8 mouse cellular contexts compared by ENCODE assay signal in genomic region chr7:7295595-7295994, GRCm38 (mm10). TPM values are rescaled to one million over a fixed set of nuclear protein-coding genes. Genes with fewer than 3 reads are reported as not detected.
DNase-seq lines count a peak whose midpoint lies in the region; ATAC-seq and TF ChIP-seq lines count a peak whose summit lies in the region.

No protein-coding gene starts in this region.

- no peaks in the 10 kb centered on the region for H3K27me3 ChIP-seq in kidney, embryonic 14.5 days (ENCODE audit: control insufficient read depth, insufficient read depth, low read length)
- H3K27me3 ChIP-seq in MEL (ENCODE audit: control insufficient read depth in 1 of 2, insufficient read depth in 2 of 2, low read length in 2 of 2): no peaks in the 10 kb centered on the region
- H3K27me3 ChIP-seq in liver, embryonic 13.5 days: peaks cover 10% of the 10 kb centered on the region
- H3K27me3 ChIP-seq in small intestine, adult 2 months (ENCODE audit: control insufficient read depth, insufficient read depth, low read length): peaks cover 1% of the 10 kb centered on the region; the same call in 1 of the 2 replicates

- H3K9ac ChIP-seq in kidney, embryonic 14.5 days (ENCODE audit: low read depth, low read length): no peak overlapping the region
- no peak overlapping the region for H3K9ac ChIP-seq in MEL (ENCODE audit: control insufficient read depth, low read depth, low read length, poor library complexity, severe bottlenecking)
- no peak overlapping the region for H3K9ac ChIP-seq in liver, embryonic 13.5 days

- no peak for ATAC-seq in kidney, embryonic 14.5 days (ENCODE audit: low FRiP score, low TSS enrichment)
- ATAC-seq in liver, embryonic 13.5 days (ENCODE audit: low read depth): no peak

- peak; percentile 27 for DNase-seq in kidney, adult 11 months
- peak; percentile 65 for DNase-seq in MEL (ENCODE audit: low read depth, low spot score)
- peak; percentile 77 for DNase-seq in brain, adult 2 months (ENCODE audit: low read depth, low spot score)
- DNase-seq in heart, postnatal 10 days: peak; percentile 60 to 75
- peak; percentile 40 for DNase-seq in liver, embryonic 13.5 days
- DNase-seq in urinary bladder, postnatal 4 days (ENCODE audit: low spot score in 2 of 2): no peak

- TF ChIP-seq RAD21 in MEL (IDR thresholded peaks at IDR 0.05; ENCODE audit: low read depth, low read length): peak; percentile 63

- peak; percentile 45 to 66 (median 52) for TF ChIP-seq CTCF in MEL (IDR thresholded peaks at IDR 0.05 in 2 of 3, conservative IDR thresholded peaks at IDR 0.05 in 1 of 3; ENCODE audit: control insufficient read depth in 1 of 3, insufficient read depth in 1 of 3, low read depth in 2 of 3, low read length in 3 of 3, poor library complexity in 1 of 3, severe bottlenecking in 1 of 3)
- peak; percentile 30; the same call in 1 of the 2 replicates for TF ChIP-seq CTCF in small intestine, adult 2 months (IDR thresholded peaks at IDR 0.05; ENCODE audit: extremely low read depth, insufficient read length, insufficient replicate concordance, low read depth, low read length)

- no peak overlapping the region for H3K4me3 ChIP-seq in kidney, embryonic 14.5 days (ENCODE audit: low read length)
- no peak overlapping the region for H3K4me3 ChIP-seq in MEL (ENCODE audit: control insufficient read depth in 1 of 2, insufficient read depth in 1 of 2, low read depth in 2 of 2, low read length in 2 of 2)
- no peak overlapping the region for H3K4me3 ChIP-seq in liver, embryonic 13.5 days (replicated peaks)
- H3K4me3 ChIP-seq in small intestine, adult 2 months (ENCODE audit: low read depth, low read length): no peak overlapping the region

- WGBS in kidney, embryonic 14.5 days: 85% methylated on average over 16 of the region's 16 CpGs
- WGBS in liver, embryonic 13.5 days (ENCODE audit: insufficient replicate concordance): 67% methylated on average over 16 of the region's 16 CpGs
- WGBS in small intestine, adult 2 months: 80% methylated on average over 16 of the region's 16 CpGs

- H3K79me2 ChIP-seq in MEL (ENCODE audit: control insufficient read depth, insufficient read depth, low read length, poor library complexity): no peaks in the 10 kb centered on the region; the same call in 1 of the 2 replicates

- no peak for TF ChIP-seq EP300 in MEL (IDR thresholded peaks at IDR 0.05; ENCODE audit: low read depth in 1 of 2, low read length in 2 of 2)

- TF ChIP-seq POLR2A in MEL (IDR thresholded peaks at IDR 0.05; ENCODE audit: control insufficient read depth in 1 of 2, insufficient read depth in 1 of 2, low read depth in 1 of 2, low read length in 2 of 2, poor library complexity in 1 of 2): no peak
- TF ChIP-seq POLR2A in small intestine, adult 2 months (IDR thresholded peaks at IDR 0.05; ENCODE audit: low read depth, low read length): no peak

- intact Hi-C loops in heart, postnatal 10 days (cut with DNase I): loop anchor here (5.0 kb wide), 1 partner anchor 173 kb away; the partner anchor contains the start of gene Zfp954

- peaks cover 37% of the 10 kb centered on the region for H3K36me3 ChIP-seq in kidney, embryonic 14.5 days (ENCODE audit: control insufficient read depth, insufficient read depth, low read length)
- H3K36me3 ChIP-seq in MEL (ENCODE audit: control insufficient read depth in 1 of 2, insufficient read depth in 2 of 2, low read length in 2 of 2): no peaks in the 10 kb centered on the region; a peak in 1 of 4 replicates
- H3K36me3 ChIP-seq in liver, embryonic 13.5 days: peaks cover 44% of the 10 kb centered on the region
- H3K36me3 ChIP-seq in small intestine, adult 2 months (ENCODE audit: control insufficient read depth, insufficient read depth, low read length): peaks cover 26% of the 10 kb centered on the region

- H3K9me3 ChIP-seq in kidney, embryonic 14.5 days (ENCODE audit: control insufficient read depth, low read length): peaks cover 3% of the 10 kb centered on the region; the same call in 1 of the 2 replicates
- no peaks in the 10 kb centered on the region for H3K9me3 ChIP-seq in MEL (replicated peaks; ENCODE audit: insufficient read depth, low read length)
- H3K9me3 ChIP-seq in liver, embryonic 13.5 days (replicated peaks): no peaks in the 10 kb centered on the region

- no peak overlapping the region for H3K27ac ChIP-seq in kidney, embryonic 14.5 days (ENCODE audit: low read depth, low read length)
- no peak overlapping the region for H3K27ac ChIP-seq in MEL (ENCODE audit: control insufficient read depth, low read depth, low read length)
- H3K27ac ChIP-seq in liver, embryonic 13.5 days: no peak overlapping the region
- H3K27ac ChIP-seq in small intestine, adult 2 months (ENCODE audit: insufficient read depth, low read depth, low read length): no peak overlapping the region

- no peak overlapping the region for H3K4me2 ChIP-seq in kidney, embryonic 14.5 days (replicated peaks; ENCODE audit: low read depth, low read length)
- no peak overlapping the region for H3K4me2 ChIP-seq in liver, embryonic 13.5 days

- no peaks in the 10 kb centered on the region for H3K4me1 ChIP-seq in kidney, embryonic 14.5 days (ENCODE audit: control insufficient read depth, insufficient read depth, low read length)
- H3K4me1 ChIP-seq in MEL (ENCODE audit: control insufficient read depth in 1 of 2, insufficient read depth in 2 of 2, low read length in 2 of 2): no peaks in the 10 kb centered on the region
- H3K4me1 ChIP-seq in liver, embryonic 13.5 days (replicated peaks): no peaks in the 10 kb centered on the region
- peaks cover 3% of the 10 kb centered on the region; the same call in 1 of the 2 replicates for H3K4me1 ChIP-seq in small intestine, adult 2 months (ENCODE audit: control insufficient read depth, insufficient read depth, insufficient read length, low read length)

TF ChIP-seq in MEL, 35 proteins besides CTCF, POLR2A, EP300 and RAD21:
- peak; percentile 38; the same call in 1 of the 2 replicates for TF ChIP-seq ZC3H11A (IDR thresholded peaks at IDR 0.05; ENCODE audit: low read depth, low read length)
- TF ChIP-seq SMC3 (IDR thresholded peaks at IDR 0.05; ENCODE audit: low read depth, low read length): peak; percentile 55
- no peak for TF ChIP-seq SIN3A (IDR thresholded peaks at IDR 0.05; ENCODE audit: low read length)
- no peak for TF ChIP-seq MAZ (IDR thresholded peaks at IDR 0.05; ENCODE audit: low read depth, low read length)
- no peak for TF ChIP-seq POLR2AphosphoS2 (IDR thresholded peaks at IDR 0.05; ENCODE audit: low read length)
- TF ChIP-seq TAL1 (IDR thresholded peaks at IDR 0.05; ENCODE audit: low read length): no peak

RNA-seq across cellular contexts. Expression of gene Clcn4, which starts 5.1 kb away (rescaled TPM):
- polyA plus RNA-seq in kidney, embryonic 14.5 days (2014; fragmentation: Nextera tagmentation; extraction: Ambion mirVana): 25.6 and 39.0 TPM in 2 replicates
- total RNA-seq in MEL (2012; rRNA removed): 12.9 and 16.5 TPM in 2 replicates
- 10 to 100 TPM in 1 of 2 experiments, not detected in 1; 14.1 TPM for polyA plus RNA-seq in MEL (2012; ENCODE audit: insufficient read depth in 1 of 2, insufficient read length in 2 of 2, low read depth in 1 of 2, low replicate concordance in 2 of 2, missing spikeins in 1 of 2)
- 10 to 100 TPM; 54.8 to 60.0 TPM for total RNA-seq in heart, postnatal 10 days (2021)
- polyA plus RNA-seq in liver, embryonic 13.5 days (2015; fragmentation: Nextera tagmentation; extraction: Ambion mirVana): 15.3 and 16.2 TPM in 2 replicates
- 9.5 and 14.6 TPM in 2 replicates for polyA plus RNA-seq in small intestine, adult 2 months (2012; rRNA removed)

RNA-seq across cellular contexts. Expression of gene Gm45844, which starts 17.5 kb away (rescaled TPM):
- 3.8 and 5.6 TPM in 2 replicates for polyA plus RNA-seq in kidney, embryonic 14.5 days (2014; fragmentation: Nextera tagmentation; extraction: Ambion mirVana)
- total RNA-seq in MEL (2012; rRNA removed): 0.42 and 0.72 TPM in 2 replicates
- polyA plus RNA-seq in MEL (2012; ENCODE audit: insufficient read depth in 1 of 2, insufficient read length in 2 of 2, low read depth in 1 of 2, low replicate concordance in 2 of 2, missing spikeins in 1 of 2): 1 to 10 TPM in 1 of 2 experiments, not detected in 1; 1.5 TPM
- total RNA-seq in heart, postnatal 10 days (2021): 1 to 10 TPM; 1.1 to 2.0 TPM
- polyA plus RNA-seq in liver, embryonic 13.5 days (2015; fragmentation: Nextera tagmentation; extraction: Ambion mirVana): 1.4 and 1.5 TPM in 2 replicates
- 0.23 TPM in 1 of 2 replicates, not detected in the other for polyA plus RNA-seq in small intestine, adult 2 months (2012; rRNA removed)

RNA-seq across cellular contexts. Expression of gene Vmn2r30, which starts 41.8 kb away (rescaled TPM):
- not detected in 2 replicates for polyA plus RNA-seq in kidney, embryonic 14.5 days (2014; fragmentation: Nextera tagmentation; extraction: Ambion mirVana)
- not detected in 2 replicates for total RNA-seq in MEL (2012; rRNA removed)
- polyA plus RNA-seq in MEL (2012; ENCODE audit: insufficient read depth in 1 of 2, insufficient read length in 2 of 2, low read depth in 1 of 2, low replicate concordance in 2 of 2, missing spikeins in 1 of 2): not detected
- total RNA-seq in heart, postnatal 10 days (2021): not detected
- polyA plus RNA-seq in liver, embryonic 13.5 days (2015; fragmentation: Nextera tagmentation; extraction: Ambion mirVana): not detected in 2 replicates
- not detected in 2 replicates for polyA plus RNA-seq in small intestine, adult 2 months (2012; rRNA removed)

RNA-seq across cellular contexts. Expression of gene Vmn2r29, which starts 48.5 kb away (rescaled TPM):
- 0.14 and 0.20 TPM in 2 replicates for polyA plus RNA-seq in kidney, embryonic 14.5 days (2014; fragmentation: Nextera tagmentation; extraction: Ambion mirVana)
- total RNA-seq in MEL (2012; rRNA removed): 0.12 TPM in 1 of 2 replicates, not detected in the other
- polyA plus RNA-seq in MEL (2012; ENCODE audit: insufficient read depth in 1 of 2, insufficient read length in 2 of 2, low read depth in 1 of 2, low replicate concordance in 2 of 2, missing spikeins in 1 of 2): not detected
- not detected for total RNA-seq in heart, postnatal 10 days (2021)
- polyA plus RNA-seq in liver, embryonic 13.5 days (2015; fragmentation: Nextera tagmentation; extraction: Ambion mirVana): 0.13 and 0.19 TPM in 2 replicates
- polyA plus RNA-seq in small intestine, adult 2 months (2012; rRNA removed): not detected in 2 replicates

Comparison
In these comparisons a context has a peak if more than half of its experiments do, and no peak if none do; other contexts are left out.
1. DNase-seq: peak in kidney, adult 11 months (single experiment), MEL (single experiment), brain, adult 2 months (single experiment), heart, postnatal 10 days (2 of 2) and liver, embryonic 13.5 days (single experiment); none in urinary bladder, postnatal 4 days (0 of 2).